Mouse (Mus musculus) retina, postnatal 7 days (tissue): Measurements from ENCODE around the gene Tulp2.

ENCODE experiments used
- DNase-seq: peaks from one replicate; pipeline ENCODE4 v3.0.0-alpha.2; 2012; ENCODE audit warnings: low read depth, low spot score

Tulp2 gene

GRCm38 (mm10) chr7:45553519-45553918 is 71.8 kb downstream of the Tulp2 start:
- no peak for DNase-seq

- DNase-seq, result no peak
Observed at GRCm38 (mm10) chr7:45553990-45554389, 72.3 kb downstream of the Tulp2 start.

GRCm38 (mm10) chr7:45554744-45555143 is 73.1 kb downstream of the Tulp2 start, which contains the start of gene Hsd17b14:
Gene Hsd17b14, plus strand, starts transcription at chr7:45554893.
- no peak for DNase-seq

GRCm38 (mm10) chr7:45555787-45556186 is 74.1 kb downstream of the Tulp2 start:
- DNase-seq, result no peak

GRCm38 (mm10) chr7:45558907-45559306 is 77.2 kb downstream of the Tulp2 start:
- DNase-seq, result no peak

GRCm38 (mm10) chr7:45560241-45560640 is 78.6 kb downstream of the Tulp2 start:
- DNase-seq, result no peak

- peak; percentile 63 for DNase-seq
Observed at GRCm38 (mm10) chr7:45560843-45561623, 79.4 kb downstream of the Tulp2 start.

DNA sequence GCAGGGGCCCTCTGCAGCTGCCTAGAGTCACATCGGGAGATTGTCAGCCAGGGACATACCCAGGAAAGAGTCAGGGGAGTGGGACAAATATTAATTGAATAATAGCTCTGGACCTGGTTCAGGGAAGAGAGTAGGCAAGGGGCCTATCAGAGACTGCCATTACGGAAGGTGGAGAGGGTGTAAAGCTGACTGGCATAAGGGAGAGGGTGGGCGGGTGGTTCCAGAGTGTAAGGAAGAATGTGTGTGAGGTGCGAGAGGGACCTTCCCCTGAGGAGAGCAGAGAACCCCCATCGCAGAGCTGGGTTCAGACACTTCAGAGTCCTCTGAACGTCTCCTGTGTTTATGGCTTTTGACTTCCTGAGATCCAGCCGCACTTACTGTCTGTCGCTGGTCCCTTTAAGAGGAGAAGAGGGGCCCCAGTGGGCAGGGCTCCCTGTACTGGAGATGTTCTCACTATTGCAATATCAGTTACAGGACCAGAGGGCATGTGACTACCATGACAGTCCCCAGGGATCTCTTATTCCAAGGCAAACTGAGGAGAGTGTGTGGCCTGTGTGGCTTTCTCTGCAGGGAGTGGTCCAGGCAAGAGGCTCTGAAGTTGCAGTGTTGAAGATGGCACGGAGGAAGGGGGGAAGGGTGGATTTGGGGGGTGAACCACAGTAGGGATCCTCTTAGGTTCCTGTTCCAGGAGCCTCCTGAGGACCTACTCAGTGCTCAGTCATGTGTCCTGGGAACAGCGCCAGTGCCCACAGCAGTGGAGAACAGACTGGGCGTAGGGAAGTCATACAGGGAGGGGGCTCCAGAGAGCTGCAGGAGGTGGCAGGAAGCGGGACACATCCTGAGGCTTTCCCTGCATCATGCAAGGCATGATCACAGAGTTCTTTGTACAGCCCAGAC is 80.2 kb downstream of the Tulp2 start:
- DNase-seq, result no peak

DNA sequence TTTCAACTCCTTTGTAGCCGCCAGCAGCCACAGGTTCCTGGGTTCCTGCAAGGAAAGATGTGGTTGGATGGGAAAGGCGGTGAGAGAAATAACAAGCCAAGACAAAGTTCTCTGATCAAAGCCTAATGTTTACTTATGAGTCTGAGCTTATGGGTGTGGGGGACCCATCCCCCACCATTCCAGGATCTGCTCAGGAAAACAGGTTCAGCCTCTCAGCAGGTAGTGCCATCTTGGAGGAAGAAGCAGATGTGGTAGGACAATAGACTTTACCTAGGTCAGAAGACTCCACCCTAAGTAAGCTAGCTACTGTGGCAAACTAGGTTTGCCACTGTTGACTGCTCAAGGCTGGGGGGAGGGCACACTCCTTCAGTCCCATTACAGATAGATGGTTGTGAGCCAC is 83.1 kb downstream of the Tulp2 start:
- no peak for DNase-seq

- DNase-seq, result no peak
Observed at GRCm38 (mm10) chr7:45565446-45565845, 83.8 kb downstream of the Tulp2 start.

DNA sequence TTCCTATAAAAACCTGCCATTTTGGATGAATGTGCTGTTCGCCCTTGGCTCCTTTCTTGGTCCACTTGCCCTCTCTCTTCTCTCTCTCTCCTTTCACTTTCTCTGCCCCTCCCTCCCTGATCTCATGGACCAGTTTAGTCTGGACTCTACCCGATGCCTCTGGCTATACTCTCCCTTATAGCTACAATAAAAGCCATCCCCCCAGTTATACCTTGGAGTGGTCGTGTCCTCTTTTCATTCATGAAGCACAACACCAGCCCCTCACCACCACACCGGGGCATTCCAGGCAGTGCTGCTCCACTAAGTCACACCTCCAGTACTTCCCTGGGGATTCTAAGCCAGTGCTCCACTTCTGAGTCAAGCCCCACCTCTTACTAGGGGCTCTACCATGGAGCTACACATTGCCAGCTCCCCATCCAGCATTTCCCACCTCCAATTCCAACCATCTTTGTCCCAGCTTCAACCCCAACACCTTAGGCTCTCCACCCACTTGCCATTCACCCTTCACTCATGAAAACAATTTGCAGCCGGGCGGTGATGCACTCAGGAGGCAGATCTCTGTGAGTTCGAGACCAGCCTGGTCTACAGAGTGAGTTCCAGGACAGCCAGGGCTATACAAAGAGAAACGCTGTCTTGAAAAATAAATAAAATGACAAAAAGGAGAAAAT is 85.6 kb downstream of the Tulp2 start:
- DNase-seq, result no peak

DNA sequence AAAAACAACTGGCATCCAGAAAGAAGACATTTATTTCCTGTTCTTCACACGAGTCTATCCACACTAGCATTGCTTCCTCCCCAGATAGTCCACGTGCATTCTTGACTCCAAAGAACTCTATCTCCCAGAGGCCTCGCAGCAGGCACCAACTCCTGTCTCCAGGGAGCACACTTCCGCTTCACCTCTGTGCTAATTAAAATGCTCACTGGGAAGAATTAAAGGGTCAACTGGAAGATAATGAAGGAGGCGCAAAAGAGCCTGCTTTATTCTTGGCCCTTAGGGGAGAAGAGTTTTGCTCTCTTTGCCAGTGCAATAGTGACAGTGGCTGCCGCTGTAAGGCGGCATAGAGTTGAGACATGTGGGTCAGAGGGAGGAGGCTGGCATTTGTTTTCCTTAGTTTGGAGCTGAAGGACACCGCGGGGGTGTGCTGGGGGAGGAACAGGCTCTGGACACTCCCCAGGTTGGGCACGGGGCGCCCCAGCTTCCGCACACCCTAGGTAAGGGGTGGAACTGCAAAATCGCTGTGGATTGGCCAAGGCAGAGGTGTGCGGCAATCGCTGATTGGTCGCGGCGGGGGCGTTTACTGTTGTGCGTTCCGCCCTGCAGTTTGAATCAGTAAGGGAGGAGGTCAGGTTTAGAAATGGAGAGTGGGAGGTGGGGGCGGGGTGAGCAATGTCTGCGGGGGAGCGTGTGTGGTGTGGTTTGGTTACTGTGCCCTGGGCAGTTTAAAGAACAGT is 86.3 kb downstream of the Tulp2 start:
- DNase-seq, result no peak

DNA sequence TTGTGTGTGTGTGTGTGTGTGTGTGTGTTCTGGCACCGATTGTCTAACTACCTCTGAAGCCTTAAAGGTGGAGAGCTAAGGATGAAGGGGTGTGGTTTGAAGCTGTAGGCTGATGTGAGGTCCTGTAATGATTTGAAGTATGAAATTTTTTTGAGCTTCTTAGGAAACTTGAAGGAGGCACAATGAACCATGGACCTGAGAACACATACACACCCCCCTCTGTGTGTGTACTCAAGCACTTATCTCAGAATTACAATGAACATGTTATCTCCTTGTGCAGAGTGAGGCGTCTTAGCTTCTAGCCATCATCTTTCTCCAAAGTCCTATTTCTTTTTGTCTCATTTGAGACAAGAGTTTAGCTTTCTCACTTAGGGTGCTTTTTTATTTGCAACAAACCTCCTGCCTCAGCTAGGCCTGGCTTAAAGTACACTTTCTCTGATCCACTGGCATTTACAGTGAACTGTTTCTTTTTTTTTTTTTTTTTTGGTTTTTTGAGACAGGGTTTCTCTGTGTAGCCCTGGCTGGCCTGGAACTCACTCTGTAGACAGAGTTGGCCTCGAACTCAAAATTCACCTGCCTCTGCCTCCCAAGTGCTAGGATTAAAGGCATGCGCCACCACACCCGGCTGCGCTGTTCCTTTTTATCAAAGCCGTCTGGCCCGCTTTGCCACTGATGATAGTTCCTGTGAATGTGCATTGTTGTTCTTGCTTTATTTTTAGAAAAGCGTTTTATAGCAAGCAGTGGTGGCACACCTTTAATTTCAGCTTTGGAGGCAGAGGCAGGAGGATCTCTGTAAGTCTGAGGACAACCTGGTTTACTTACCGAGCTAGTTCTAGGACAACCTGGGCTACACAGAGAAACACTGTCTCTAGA is 87.2 kb downstream of the Tulp2 start:
- DNase-seq, result no peak

DNA sequence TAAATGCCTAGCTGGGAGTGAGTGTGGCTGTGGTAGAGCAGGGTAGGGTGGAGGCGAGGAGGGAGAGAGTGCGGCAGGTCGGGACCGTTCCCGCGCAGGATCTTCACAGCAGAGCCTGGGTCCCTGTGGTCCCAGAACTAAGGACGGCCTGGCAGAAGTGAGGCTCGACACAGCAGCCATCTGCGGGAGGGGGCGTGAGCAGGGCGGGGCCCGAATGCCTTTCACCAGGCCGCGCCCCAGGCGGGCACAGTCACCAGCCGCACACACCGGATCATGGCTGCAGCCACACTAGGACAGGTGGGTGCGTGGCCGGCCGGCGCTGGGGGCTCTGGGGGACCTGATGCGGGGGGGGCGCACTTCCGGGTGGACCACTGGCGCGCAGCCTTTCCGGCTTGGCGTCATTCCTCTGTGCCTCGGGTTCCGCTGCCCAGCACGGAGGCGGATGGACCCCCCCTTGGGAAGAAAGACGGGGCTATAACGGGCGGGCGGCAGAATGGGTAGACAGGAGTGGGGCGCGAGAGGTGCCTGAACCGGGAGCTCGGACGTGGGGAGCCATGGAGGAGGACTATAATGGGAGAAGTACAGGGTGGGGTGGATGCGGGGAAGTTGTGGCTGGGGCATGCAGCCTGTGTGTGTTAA is 88.5 kb downstream of the Tulp2 start, which contains the start of gene Bcat2:
Gene Bcat2 (plus strand): TSS at position 51 of the 639 bp plus-strand sequence.
- DNase-seq, result peak; percentile 65

- DNase-seq, result no peak
Observed at GRCm38 (mm10) chr7:45571966-45572365, 90.3 kb downstream of the Tulp2 start.
